Mouse (Mus musculus) bone marrow, adult 2 months (tissue): Measurements from ENCODE around the gene Pigu.

ENCODE experiments used
- CTCF ChIP-seq: fragments of 200-500 bp; IDR thresholded peaks from 2 replicates; pipeline ENCODE4 v1.5.1; 2011; ENCODE audit warnings: low read length, control low read depth; ENCODE audit not compliant: control insufficient read depth, insufficient read depth
- POLR2A ChIP-seq: fragments of 200-500 bp; IDR thresholded peaks from 2 replicates; pipeline ENCODE4 v1.6.1; 2011; ENCODE audit warnings: low read depth, mild to moderate bottlenecking, control low read depth, low read length, borderline replicate concordance; ENCODE audit not compliant: control insufficient read depth

DNA sequence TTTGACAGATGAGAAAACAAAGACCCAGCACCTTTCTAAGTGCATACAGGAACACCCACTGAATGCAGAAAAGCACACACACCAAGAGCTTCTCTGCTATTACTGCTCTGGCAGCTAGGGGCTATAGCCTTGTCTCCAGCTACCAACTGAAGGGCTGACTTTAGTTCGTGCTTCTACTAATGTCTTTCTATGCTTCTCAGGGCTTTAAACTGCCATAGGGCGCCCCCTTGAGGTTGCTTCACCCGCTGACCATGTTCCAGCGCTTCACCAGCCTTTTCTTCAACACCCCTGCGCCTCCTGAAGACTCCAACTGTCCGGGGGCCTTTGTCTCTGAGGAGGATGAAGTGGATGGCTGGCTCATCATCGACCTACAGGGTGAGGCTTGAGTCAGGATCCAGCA is 27.9 kb upstream of the Pigu start:
- TF ChIP-seq POLR2A (no peak), CTCF (peak; percentile 77)
